Mouse (Mus musculus) brown adipose tissue, adult 24 weeks (tissue): Measurements from ENCODE around the gene Hif1an. TPM values are rescaled to one million over a fixed set of nuclear protein-coding genes. Genes with fewer than 3 reads are reported as not detected.

Experiments
- H3K27ac ChIP-seq: fragments of 200-500 bp; replicated peaks from 2 replicates; pipeline ENCODE4 v1.5.1; 2012; ENCODE audit warnings: low read depth, mild to moderate bottlenecking, low read length
- H3K4me1 ChIP-seq: fragments of 200-500 bp; 2 replicates; pipeline ENCODE4 v1.6.1; 2012; ENCODE audit warnings: low read length, mixed read lengths; ENCODE audit not compliant: control insufficient read depth, insufficient read depth, insufficient read length
- H3K4me3 ChIP-seq: fragments of 200-500 bp; 2 replicates; pipeline ENCODE4 v1.5.1; 2012; ENCODE audit warnings: low read depth, mild to moderate bottlenecking, low read length, moderate library complexity; ENCODE audit not compliant: insufficient read depth
- polyA plus RNA-seq: library from polyadenylated mRNA; stranded (reverse); fragments of >200 nt; gene quantifications from 2 replicates; pipeline ENCODE4 v1.2.4, GENCODE M21; 2012; ENCODE audit not compliant: missing spikeins, insufficient read depth, insufficient read length

Hif1an gene
- polyA plus RNA-seq, 1 experiment = 11.1 TPM

- Histone ChIP-seq H3K4me1 (no peaks in the 10 kb centered on the region), H3K27ac (peak within 1 kb of the TSS; percentile 86), H3K4me3 (peak within 1 kb of the TSS; percentile 80)
Observed at GRCm38 (mm10) chr19:44545321-44546041, 17.2 kb upstream of the Hif1an start, which contains the start of gene Sec31b. TSS of gene Sec31b (minus strand) at chr19:44545864.

- peak within 1 kb of the TSS; percentile 35 for H3K4me3 ChIP-seq
Observed at GRCm38 (mm10) chr19:44552731-44553130, 9.9 kb upstream of the Hif1an start, which contains the start of gene Gm20538. TSS of gene Gm20538 (minus strand) at chr19:44552831.

GRCm38 (mm10) chr19:44553286-44553685, 9.4 kb upstream of the Hif1an start:
- peaks cover 7% of the 10 kb centered on the region for H3K4me1 ChIP-seq
- peak overlapping the region; percentile 28; the same call in 1 of the 2 replicates for H3K27ac ChIP-seq
- H3K4me3 ChIP-seq = peak overlapping the region; percentile 35

More at GRCm38 (mm10) chr19:44552731-44553130, 9.9 kb upstream of the Hif1an start, which contains the start of gene Gm20538:
- peaks cover 7% of the 10 kb centered on the region for H3K4me1 ChIP-seq
- peak within 1 kb of the TSS; percentile 28; the same call in 1 of the 2 replicates for H3K27ac ChIP-seq

- peak overlapping the region; percentile 76 for H3K4me3 ChIP-seq
- H3K4me1 ChIP-seq = peaks cover 7% of the 10 kb centered on the region
- peak overlapping the region; percentile 95 for H3K27ac ChIP-seq
Observed at GRCm38 (mm10) chr19:44554490-44554860, 8.2 kb upstream of the Hif1an start.

GRCm38 (mm10) chr19:44554861-44555590, 7.6 kb upstream of the Hif1an start, which contains the start of gene Ndufb8:
TSS of gene Ndufb8 (minus strand) at chr19:44555440.
- Histone ChIP-seq H3K4me1 (peaks cover 7% of the 10 kb centered on the region), H3K4me3 (peak within 1 kb of the TSS; percentile 76), H3K27ac (peak within 1 kb of the TSS; percentile 95)

GRCm38 (mm10) chr19:44564006-44564405, 1.4 kb downstream of the Hif1an start:
- peaks cover 3% of the 10 kb centered on the region; the same call in 1 of the 2 replicates for H3K4me1 ChIP-seq
- no peak overlapping the region for H3K27ac ChIP-seq
- H3K4me3 ChIP-seq = no peak overlapping the region; the same call in 1 of the 2 replicates

GRCm38 (mm10) chr19:44567763-44568162, 5.1 kb downstream of the Hif1an start:
- Histone ChIP-seq H3K4me1 (peaks cover 3% of the 10 kb centered on the region; the same call in 1 of the 2 replicates), H3K27ac (no peak overlapping the region), H3K4me3 (no peak overlapping the region)

- H3K27ac ChIP-seq = no peak overlapping the region
- H3K4me1 ChIP-seq = no peaks in the 10 kb centered on the region
- H3K4me3 ChIP-seq = no peak overlapping the region
Observed at GRCm38 (mm10) chr19:44576275-44576674, 13.6 kb downstream of the Hif1an start.

- no peak overlapping the region for H3K27ac ChIP-seq
- no peaks in the 10 kb centered on the region for H3K4me1 ChIP-seq
- no peak overlapping the region for H3K4me3 ChIP-seq
Observed at GRCm38 (mm10) chr19:44578038-44578437, 15.4 kb downstream of the Hif1an start.

GRCm38 (mm10) chr19:44582103-44582502, 19.5 kb downstream of the Hif1an start:
- no peak overlapping the region for H3K4me3 ChIP-seq
- no peaks in the 10 kb centered on the region for H3K4me1 ChIP-seq
- H3K27ac ChIP-seq = no peak overlapping the region

GRCm38 (mm10) chr19:44582638-44583309, 20.1 kb downstream of the Hif1an start:
- Histone ChIP-seq H3K4me3 (no peak overlapping the region), H3K27ac (no peak overlapping the region), H3K4me1 (no peaks in the 10 kb centered on the region)

GRCm38 (mm10) chr19:44588036-44588435, 25.4 kb downstream of the Hif1an start:
- Histone ChIP-seq H3K4me1 (no peaks in the 10 kb centered on the region), H3K4me3 (no peak overlapping the region), H3K27ac (no peak overlapping the region)

GRCm38 (mm10) chr19:44589591-44590223, 27.1 kb downstream of the Hif1an start:
- Histone ChIP-seq H3K27ac (no peak overlapping the region), H3K4me1 (no peaks in the 10 kb centered on the region), H3K4me3 (no peak overlapping the region)

GRCm38 (mm10) chr19:44590992-44591391, 28.3 kb downstream of the Hif1an start:
- Histone ChIP-seq H3K4me1 (no peaks in the 10 kb centered on the region), H3K27ac (no peak overlapping the region), H3K4me3 (no peak overlapping the region)
